Mouse (Mus musculus) megakaryocyte, adult 5-6 weeks (primary cell): ENCODE measurements around the gene Sowahc. TPM values are rescaled to one million over a fixed set of nuclear protein-coding genes. Genes with fewer than 3 reads are reported as not detected.

ENCODE experiments used
- ATAC-seq: 2 replicates; pipeline ENCODE4 v1.8.0; 2016; ENCODE audit warnings: mild to moderate bottlenecking, inconsistent platforms; ENCODE audit not compliant: poor library complexity, severe bottlenecking
- total RNA-seq, 2 experiments: library from RNA; stranded (forward) in 1 of 2; stranded (reverse) in 1 of 2; fragments of 153-499, 151-499 nt in 1 of 2; fragments of 221-1000, 200-1000 nt in 1 of 2; gene quantifications; 2 replicates each; pipeline versions ENCODE4 v1.2.3 to v1.2.4; 2015 to 2017

Gene Sowahc
- total RNA-seq, 2 experiments from 2014 or later: 54.3 to 68.8 TPM

GRCm38 (mm10) chr10:59252396-59252795 is 30.6 kb downstream of the Sowahc start:
- ATAC-seq: no peak

GRCm38 (mm10) chr10:59253541-59254079 is 31.9 kb downstream of the Sowahc start:
- peak; percentile 24; the same call in 1 of the 2 replicates for ATAC-seq

- no peak for ATAC-seq
Measured at GRCm38 (mm10) chr10:59256533-59256932, 34.8 kb downstream of the Sowahc start.

GRCm38 (mm10) chr10:59259572-59259971 is 37.8 kb downstream of the Sowahc start:
- no peak for ATAC-seq

- ATAC-seq: no peak
Measured at GRCm38 (mm10) chr10:59261603-59262002, 39.9 kb downstream of the Sowahc start.

GRCm38 (mm10) chr10:59262021-59262420 is 40.3 kb downstream of the Sowahc start:
- no peak for ATAC-seq

GRCm38 (mm10) chr10:59262979-59263378 is 41.2 kb downstream of the Sowahc start:
- peak; percentile 67 for ATAC-seq

- ATAC-seq: peak; percentile 41
Measured at GRCm38 (mm10) chr10:59265067-59265466, 43.3 kb downstream of the Sowahc start.

GRCm38 (mm10) chr10:59265674-59266073 is 43.9 kb downstream of the Sowahc start:
- peak; percentile 74 for ATAC-seq

GRCm38 (mm10) chr10:59266097-59266496 is 44.3 kb downstream of the Sowahc start:
- no peak for ATAC-seq

GRCm38 (mm10) chr10:59267275-59267674 is 45.5 kb downstream of the Sowahc start:
- ATAC-seq: no peak

- peak; percentile 36 for ATAC-seq
Measured at GRCm38 (mm10) chr10:59268109-59268508, 46.4 kb downstream of the Sowahc start.

- ATAC-seq: no peak
Measured at GRCm38 (mm10) chr10:59268754-59269153, 47.0 kb downstream of the Sowahc start.

- no peak for ATAC-seq
Measured at GRCm38 (mm10) chr10:59275745-59276144, 54.0 kb downstream of the Sowahc start.

Other genes starting within 250 kb of the Sowahc start
- gene Sept10, start 106 bp upstream of the Sowahc start, total RNA-seq (2015): 17.6 and 19.8 TPM in 2 replicates
- 44.5 and 54.9 TPM in 2 replicates for gene Sept10, start 106 bp upstream of the Sowahc start, total RNA-seq (2017)
- gene P4ha1, start 101.3 kb downstream of the Sowahc start, total RNA-seq (2015): 9.6 and 14.3 TPM in 2 replicates
- gene P4ha1, start 101.3 kb downstream of the Sowahc start, total RNA-seq (2017): 19.2 and 25.0 TPM in 2 replicates
- 33.3 and 39.3 TPM in 2 replicates for gene Gm10273, start 173.7 kb downstream of the Sowahc start, total RNA-seq (2015)
- 25.7 and 55.3 TPM in 2 replicates for gene Gm10273, start 173.7 kb downstream of the Sowahc start, total RNA-seq (2017)
- not detected in 2 replicates for gene Pla2g12b, start 181.7 kb downstream of the Sowahc start, total RNA-seq (2015)
- gene Pla2g12b, start 181.7 kb downstream of the Sowahc start, total RNA-seq (2017): not detected in 2 replicates
- gene Oit3, start 219.8 kb downstream of the Sowahc start, total RNA-seq (2015): 0.50 and 1.2 TPM in 2 replicates
- 0.66 and 7.1 TPM in 2 replicates for gene Oit3, start 219.8 kb downstream of the Sowahc start, total RNA-seq (2017)